ENCODE assay signal across 8 mouse cellular contexts in the genomic region with DNA sequence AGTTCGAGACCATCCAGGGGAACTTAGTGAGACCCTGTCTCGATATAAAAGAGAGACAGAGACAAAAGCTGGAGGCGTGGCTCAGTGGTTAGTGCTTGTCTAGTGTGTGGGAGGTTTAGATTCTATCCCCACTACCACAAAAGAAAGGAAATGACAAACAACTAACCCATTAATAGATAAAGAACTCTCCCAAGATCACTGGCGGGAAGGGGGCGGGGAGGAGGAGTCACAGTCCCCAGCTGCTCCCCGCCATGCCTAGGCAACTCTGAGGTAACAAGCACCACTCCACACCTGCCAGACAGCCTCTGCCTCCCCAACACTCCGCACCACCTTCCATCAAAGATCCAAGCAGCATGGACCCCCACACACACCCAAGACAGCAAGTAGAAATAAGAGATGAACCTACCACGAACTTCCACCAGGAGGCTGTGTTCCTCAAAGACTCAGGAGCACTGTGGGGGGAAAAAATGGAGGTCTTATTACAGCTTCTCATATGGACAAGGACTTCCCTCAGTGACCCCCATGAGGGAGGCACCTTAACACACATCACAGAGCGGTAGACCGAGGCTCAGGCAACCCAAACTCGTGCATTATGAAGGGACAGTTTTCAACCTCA. TPM values are rescaled to one million over a fixed set of nuclear protein-coding genes. Genes with fewer than 3 reads are reported as not detected.
A peak's percentile ranks its signal among the peaks of the same experiment; 100 is the strongest.
DNase-seq lines count a peak whose midpoint lies in the region; ATAC-seq lines count a peak whose summit lies in the region.

No protein-coding gene starts in this region.

- DNase-seq in neural tube, embryonic 11.5 days (ENCODE audit: low spot score), result no peak
- DNase-seq in neural tube, embryonic 10.5 days (ENCODE audit: extremely low spot score, low spot score), result no peak
- peak; percentile 43 for DNase-seq in induced T-regulatory cell, adult 2 months (ENCODE audit: low read depth)
- no peak for DNase-seq in left cerebral cortex, postnatal 4 days
- DNase-seq in natural killer cell, adult 2 months (ENCODE audit: low spot score in 2 of 2), result no peak
- DNase-seq in cerebellum, postnatal 14 days, result no peak

- peaks cover 88% of the 10 kb centered on the region for H3K4me1 ChIP-seq in neural tube, embryonic 11.5 days (ENCODE audit: control insufficient read depth, insufficient read depth, low read length)
- peaks cover 91% of the 10 kb centered on the region for H3K4me1 ChIP-seq in embryonic facial prominence, embryonic 13.5 days
- peaks cover 97% of the 10 kb centered on the region for H3K4me1 ChIP-seq in neural tube, embryonic 15.5 days

- H3K27ac ChIP-seq in neural tube, embryonic 11.5 days (ENCODE audit: low read depth, low read length), result peak overlapping the region; percentile 98
- H3K27ac ChIP-seq in embryonic facial prominence, embryonic 13.5 days, result peak overlapping the region; percentile 92
- H3K27ac ChIP-seq in neural tube, embryonic 15.5 days (replicated peaks), result peak overlapping the region; percentile 89

- H3K9ac ChIP-seq in neural tube, embryonic 11.5 days (ENCODE audit: low read length), result no peak overlapping the region
- no peak overlapping the region for H3K9ac ChIP-seq in embryonic facial prominence, embryonic 13.5 days
- no peak overlapping the region for H3K9ac ChIP-seq in neural tube, embryonic 15.5 days (replicated peaks)

- H3K9me3 ChIP-seq in neural tube, embryonic 11.5 days (ENCODE audit: control insufficient read depth, low read length), result no peaks in the 10 kb centered on the region
- no peaks in the 10 kb centered on the region for H3K9me3 ChIP-seq in embryonic facial prominence, embryonic 13.5 days
- no peaks in the 10 kb centered on the region for H3K9me3 ChIP-seq in neural tube, embryonic 15.5 days (replicated peaks)

- intact Hi-C loops in left cerebral cortex, postnatal 4 days (cut with DNase I), result loop anchor here (10.0 kb wide), 1 partner anchor 111 kb away; no protein-coding TSS in a partner anchor

- no peak overlapping the region for H3K4me2 ChIP-seq in neural tube, embryonic 11.5 days (ENCODE audit: low read depth)
- H3K4me2 ChIP-seq in embryonic facial prominence, embryonic 13.5 days, result no peak overlapping the region
- no peak overlapping the region for H3K4me2 ChIP-seq in neural tube, embryonic 15.5 days

- no peaks in the 10 kb centered on the region for H3K27me3 ChIP-seq in neural tube, embryonic 11.5 days (ENCODE audit: control insufficient read depth, insufficient read depth, low read length)
- no peaks in the 10 kb centered on the region for H3K27me3 ChIP-seq in embryonic facial prominence, embryonic 13.5 days
- no peaks in the 10 kb centered on the region for H3K27me3 ChIP-seq in neural tube, embryonic 15.5 days (replicated peaks)

- H3K36me3 ChIP-seq in neural tube, embryonic 11.5 days (ENCODE audit: control insufficient read depth, insufficient read depth, low read length), result no peaks in the 10 kb centered on the region
- peaks cover 4% of the 10 kb centered on the region; the same call in 1 of the 2 replicates for H3K36me3 ChIP-seq in embryonic facial prominence, embryonic 13.5 days
- no peaks in the 10 kb centered on the region for H3K36me3 ChIP-seq in neural tube, embryonic 15.5 days

- H3K4me3 ChIP-seq in neural tube, embryonic 11.5 days (ENCODE audit: low read depth, low read length), result no peak overlapping the region
- H3K4me3 ChIP-seq in embryonic facial prominence, embryonic 13.5 days, result no peak overlapping the region
- H3K4me3 ChIP-seq in neural tube, embryonic 15.5 days (replicated peaks), result no peak overlapping the region

- 77% methylated on average over 11 of the region's 11 CpGs for WGBS in neural tube, embryonic 11.5 days
- WGBS in embryonic facial prominence, embryonic 13.5 days, result 90% methylated on average over 11 of the region's 11 CpGs
- 70% methylated on average over 11 of the region's 11 CpGs for whole genome bisulfite sequencing in neural tube, embryonic 15.5 days

- no peak for ATAC-seq in neural tube, embryonic 11.5 days (ENCODE audit: insufficient read depth, low FRiP score, low TSS enrichment)
- ATAC-seq in embryonic facial prominence, embryonic 13.5 days (ENCODE audit: insufficient number of reproducible peaks, insufficient read depth, low FRiP score, low TSS enrichment, low read depth), result no peak
- no peak for ATAC-seq in neural tube, embryonic 15.5 days (ENCODE audit: low FRiP score)

RNA-seq across cellular contexts. Expression of gene Ncor2, which starts 25.7 kb away (rescaled TPM):
- polyA plus RNA-seq in neural tube, embryonic 11.5 days (2014; fragmentation: Nextera tagmentation; extraction: Ambion mirVana), result 23.6 and 24.3 TPM in 2 replicates
- polyA plus RNA-seq in embryonic facial prominence, embryonic 13.5 days (2015; fragmentation: Nextera tagmentation; extraction: Ambion mirVana), result 35.1 and 36.2 TPM in 2 replicates
- polyA plus RNA-seq in neural tube, embryonic 15.5 days (2015; fragmentation: Nextera tagmentation; extraction: Ambion mirVana), result 24.2 and 28.5 TPM in 2 replicates
- 100 to 1,000 TPM; 110 to 115 TPM for total RNA-seq in left cerebral cortex, postnatal 4 days (2021)
